Mouse (Mus musculus): ENCODE data around the gene Smco4. TPM values are rescaled to one million over a fixed set of nuclear protein-coding genes. Genes with fewer than 3 reads are reported as not detected.

Smco4 gene
- polyA plus RNA-seq, 1 experiment, result 15.2 TPM

- TF ChIP-seq POLR2A (IDR thresholded peaks at IDR 0.05; ENCODE audit: low read depth, low read length) (no peak), CTCF (IDR thresholded peaks at IDR 0.05; ENCODE audit: extremely low read depth, insufficient read length, insufficient replicate concordance, low read depth, low read length) (no peak)
- H3K36me3 ChIP-seq (ENCODE audit: control insufficient read depth, insufficient read depth, low read length), result 0 out of 2 replicates have a peak, but pooled peaks cover 3% of the 10 kb centered on the region
- WGBS, result 63% methylated on average over 5 of the region's 5 CpGs
- H3K4me3 ChIP-seq (ENCODE audit: low read depth, low read length), result no peak overlapping the region
- H3K4me1 ChIP-seq (ENCODE audit: control insufficient read depth, insufficient read depth, insufficient read length, low read length), result peaks cover 6% of the 10 kb centered on the region
- no peak overlapping the region for H3K27ac ChIP-seq (ENCODE audit: insufficient read depth, low read depth, low read length)
- H3K27me3 ChIP-seq (ENCODE audit: control insufficient read depth, insufficient read depth, low read length), result no peaks in the 10 kb centered on the region
These were observed 29.7 kb downstream of the Smco4 start for GRCm38 (mm10) chr9:15522887-15523286.

- Histone ChIP-seq H3K4me1 (ENCODE audit: control insufficient read depth, insufficient read depth, insufficient read length, low read length) (peaks cover 6% of the 10 kb centered on the region), H3K36me3 (ENCODE audit: control insufficient read depth, insufficient read depth, low read length) (0 out of 2 replicates have a peak, but pooled peaks cover 3% of the 10 kb centered on the region), H3K27me3 (ENCODE audit: control insufficient read depth, insufficient read depth, low read length) (no peaks in the 10 kb centered on the region), H3K27ac (ENCODE audit: insufficient read depth, low read depth, low read length) (no peak overlapping the region), H3K4me3 (ENCODE audit: low read depth, low read length) (no peak overlapping the region)
- 91% methylated on average over 6 of the region's 6 CpGs for WGBS
- TF ChIP-seq POLR2A (IDR thresholded peaks at IDR 0.05; ENCODE audit: low read depth, low read length) (no peak), CTCF (IDR thresholded peaks at IDR 0.05; ENCODE audit: extremely low read depth, insufficient read length, insufficient replicate concordance, low read depth, low read length) (no peak)
These were observed 30.4 kb downstream of the Smco4 start for GRCm38 (mm10) chr9:15523646-15524045.

- Histone ChIP-seq H3K4me3 (ENCODE audit: low read depth, low read length) (no peak overlapping the region), H3K4me1 (ENCODE audit: control insufficient read depth, insufficient read depth, insufficient read length, low read length) (peaks cover 17% of the 10 kb centered on the region), H3K27ac (ENCODE audit: insufficient read depth, low read depth, low read length) (no peak overlapping the region), H3K36me3 (ENCODE audit: control insufficient read depth, insufficient read depth, low read length) (0 out of 2 replicates have a peak, but pooled peaks cover 3% of the 10 kb centered on the region), H3K27me3 (ENCODE audit: control insufficient read depth, insufficient read depth, low read length) (no peaks in the 10 kb centered on the region)
- TF ChIP-seq POLR2A (IDR thresholded peaks at IDR 0.05; ENCODE audit: low read depth, low read length) (no peak), CTCF (IDR thresholded peaks at IDR 0.05; ENCODE audit: extremely low read depth, insufficient read length, insufficient replicate concordance, low read depth, low read length) (no peak)
- whole genome bisulfite sequencing, result 46% methylated on average over 8 of the region's 8 CpGs
These were observed 32.0 kb downstream of the Smco4 start for GRCm38 (mm10) chr9:15525246-15525645.

- H3K36me3 ChIP-seq (ENCODE audit: control insufficient read depth, insufficient read depth, low read length), result 0 out of 2 replicates have a peak, but pooled peaks cover 5% of the 10 kb centered on the region
- no peak overlapping the region for H3K4me3 ChIP-seq (ENCODE audit: low read depth, low read length)
- H3K4me1 ChIP-seq (ENCODE audit: control insufficient read depth, insufficient read depth, insufficient read length, low read length), result peaks cover 22% of the 10 kb centered on the region
- WGBS, result 83% methylated on average over 7 of the region's 7 CpGs
- TF ChIP-seq POLR2A (IDR thresholded peaks at IDR 0.05; ENCODE audit: low read depth, low read length) (no peak), CTCF (IDR thresholded peaks at IDR 0.05; ENCODE audit: extremely low read depth, insufficient read length, insufficient replicate concordance, low read depth, low read length) (no peak)
- H3K27ac ChIP-seq (ENCODE audit: insufficient read depth, low read depth, low read length), result no peak overlapping the region
- no peaks in the 10 kb centered on the region for H3K27me3 ChIP-seq (ENCODE audit: control insufficient read depth, insufficient read depth, low read length)
These were observed 33.3 kb downstream of the Smco4 start for GRCm38 (mm10) chr9:15526539-15526938.

- H3K4me1 ChIP-seq (ENCODE audit: control insufficient read depth, insufficient read depth, insufficient read length, low read length), result peaks cover 19% of the 10 kb centered on the region
- WGBS, result 28% methylated on average over 6 of the region's 6 CpGs
- H3K27ac ChIP-seq (ENCODE audit: insufficient read depth, low read depth, low read length), result no peak overlapping the region
- H3K36me3 ChIP-seq (ENCODE audit: control insufficient read depth, insufficient read depth, low read length), result 0 out of 2 replicates have a peak, but pooled peaks cover 5% of the 10 kb centered on the region
- no peak for TF ChIP-seq POLR2A (IDR thresholded peaks at IDR 0.05; ENCODE audit: low read depth, low read length)
- no peak for TF ChIP-seq CTCF (IDR thresholded peaks at IDR 0.05; ENCODE audit: extremely low read depth, insufficient read length, insufficient replicate concordance, low read depth, low read length)
- H3K27me3 ChIP-seq (ENCODE audit: control insufficient read depth, insufficient read depth, low read length), result no peaks in the 10 kb centered on the region
- no peak overlapping the region for H3K4me3 ChIP-seq (ENCODE audit: low read depth, low read length)
These were observed 34.6 kb downstream of the Smco4 start for GRCm38 (mm10) chr9:15527846-15528245.

- no peak overlapping the region for H3K27ac ChIP-seq (ENCODE audit: insufficient read depth, low read depth, low read length)
- no peaks in the 10 kb centered on the region for H3K27me3 ChIP-seq (ENCODE audit: control insufficient read depth, insufficient read depth, low read length)
- H3K4me3 ChIP-seq (ENCODE audit: low read depth, low read length), result no peak overlapping the region
- H3K36me3 ChIP-seq (ENCODE audit: control insufficient read depth, insufficient read depth, low read length), result 0 out of 2 replicates have a peak, but pooled peaks cover 5% of the 10 kb centered on the region
- WGBS, result 54% methylated on average over 7 of the region's 7 CpGs
- TF ChIP-seq POLR2A (IDR thresholded peaks at IDR 0.05; ENCODE audit: low read depth, low read length), result no peak
- TF ChIP-seq CTCF (IDR thresholded peaks at IDR 0.05; ENCODE audit: extremely low read depth, insufficient read length, insufficient replicate concordance, low read depth, low read length), result no peak
- peaks cover 19% of the 10 kb centered on the region for H3K4me1 ChIP-seq (ENCODE audit: control insufficient read depth, insufficient read depth, insufficient read length, low read length)
These were observed 35.1 kb downstream of the Smco4 start for GRCm38 (mm10) chr9:15528368-15528767.

GRCm38 (mm10) chr9:15529275-15529964 is 36.2 kb downstream of the Smco4 start:
- Histone ChIP-seq H3K27me3 (ENCODE audit: control insufficient read depth, insufficient read depth, low read length) (no peaks in the 10 kb centered on the region), H3K36me3 (ENCODE audit: control insufficient read depth, insufficient read depth, low read length) (0 out of 2 replicates have a peak, but pooled peaks cover 5% of the 10 kb centered on the region), H3K27ac (ENCODE audit: insufficient read depth, low read depth, low read length) (peak overlapping the region; percentile 51; the same call in 1 of the 2 replicates), H3K4me1 (ENCODE audit: control insufficient read depth, insufficient read depth, insufficient read length, low read length) (peaks cover 17% of the 10 kb centered on the region), H3K4me3 (ENCODE audit: low read depth, low read length) (no peak overlapping the region)
- TF ChIP-seq CTCF (IDR thresholded peaks at IDR 0.05; ENCODE audit: extremely low read depth, insufficient read length, insufficient replicate concordance, low read depth, low read length), result no peak
- TF ChIP-seq POLR2A (IDR thresholded peaks at IDR 0.05; ENCODE audit: low read depth, low read length), result no peak
- 28% methylated on average over 8 of the region's 8 CpGs for WGBS

All from small intestine, adult 2 months (tissue).